Mouse (Mus musculus): ENCODE measurements around the gene Senp3. TPM values are rescaled to one million over a fixed set of nuclear protein-coding genes. Genes with fewer than 3 reads are reported as not detected.
"Not testable (repeated sequence)": the region's sequence is repeated elsewhere in the genome, so short reads cannot be mapped to it uniquely, and the experiment has no call there.

Senp3 gene
- total RNA-seq, 4 experiments from 2014 or later: 27.2 to 40.0 (median 28.7) TPM

- no peak for DNase-seq (ENCODE audit: low spot score)
These were observed 22.7 kb upstream of the Senp3 start for GRCm38 (mm10) chr11:69704613-69705010.

DNA sequence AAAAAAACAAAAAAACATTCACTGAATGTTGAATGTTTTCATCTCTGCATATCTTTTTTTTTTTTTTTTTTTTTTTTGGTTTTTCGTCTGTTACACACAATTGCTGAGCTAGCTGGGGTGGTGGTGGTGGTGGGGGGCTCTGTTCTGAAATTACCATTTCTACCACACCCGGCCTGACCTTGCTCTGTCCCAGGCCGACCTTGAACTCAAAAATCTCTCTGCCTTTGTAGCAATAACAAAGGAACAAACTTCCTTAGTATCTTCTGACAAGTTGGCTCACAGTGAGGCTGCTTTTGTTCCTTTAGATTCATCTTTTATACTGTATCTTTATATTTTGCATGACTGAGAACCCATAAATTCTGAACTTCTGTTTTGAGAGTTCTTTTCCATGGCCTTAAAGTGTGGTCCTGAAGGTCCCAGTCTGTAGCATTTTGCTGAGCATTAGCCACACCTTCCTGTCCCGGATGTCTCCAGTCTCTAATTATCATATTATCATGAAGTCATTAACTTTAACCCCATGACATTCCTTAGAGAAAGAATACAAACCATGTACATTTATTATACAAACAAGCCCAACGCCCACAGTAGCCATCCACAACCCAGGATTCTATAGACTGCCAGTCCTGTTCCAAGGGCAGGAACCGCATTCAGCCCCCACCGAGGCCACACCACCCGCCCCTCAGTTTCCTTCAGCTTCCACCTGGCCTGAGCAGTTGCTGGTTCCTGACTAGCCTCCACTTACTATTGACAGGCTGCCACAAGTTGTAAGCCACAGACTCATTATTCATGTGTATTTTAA is 22.1 kb upstream of the Senp3 start:
- no peak for DNase-seq (ENCODE audit: low spot score)

GRCm38 (mm10) chr11:69703381-69703780 is 21.5 kb upstream of the Senp3 start:
- DNase-seq (ENCODE audit: low spot score): not testable (repeated sequence)

DNA sequence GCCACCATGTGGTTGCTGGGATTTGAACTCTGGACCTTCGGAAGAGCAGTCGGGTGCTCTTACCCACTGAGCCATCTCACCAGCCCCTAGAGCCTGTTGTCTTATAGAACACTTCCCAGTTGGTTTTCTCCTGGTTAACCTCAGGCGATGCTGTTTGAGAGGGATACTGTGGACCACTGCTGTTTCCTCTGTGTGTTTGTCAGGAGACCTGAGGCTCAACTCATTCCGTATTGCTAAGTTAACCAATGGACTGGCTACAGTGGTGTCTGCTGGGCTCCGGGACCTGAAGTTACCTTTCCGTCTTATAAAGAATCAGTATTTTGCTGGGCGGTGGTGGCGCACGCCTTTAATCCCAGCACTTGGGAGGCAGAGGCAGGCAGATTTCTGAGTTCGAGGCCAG is 21.0 kb upstream of the Senp3 start:
- not testable (repeated sequence) for DNase-seq (ENCODE audit: low spot score)

GRCm38 (mm10) chr11:69699595-69699994 is 17.7 kb upstream of the Senp3 start:
- no peak for DNase-seq (ENCODE audit: low spot score)

DNA sequence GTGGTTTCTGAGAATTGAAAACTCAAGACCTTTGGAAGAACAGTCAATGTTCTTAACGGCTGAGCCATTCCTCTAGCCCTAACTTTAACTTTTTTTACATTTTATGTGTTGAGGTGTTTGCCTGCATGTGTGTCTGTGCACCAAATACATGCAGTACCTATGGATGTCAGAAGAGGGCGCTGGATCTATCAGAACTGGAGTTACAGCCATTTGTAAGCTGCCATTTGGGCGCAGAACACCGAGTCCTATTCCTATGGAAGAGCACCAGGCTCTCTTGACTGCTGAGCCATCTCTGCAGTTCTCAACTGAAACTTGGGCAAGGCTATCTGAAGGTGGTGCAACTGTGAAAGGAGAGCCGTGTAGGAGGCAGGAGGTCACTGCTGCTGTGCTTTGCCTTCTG is 16.7 kb upstream of the Senp3 start:
- DNase-seq (ENCODE audit: low spot score): no peak

DNA sequence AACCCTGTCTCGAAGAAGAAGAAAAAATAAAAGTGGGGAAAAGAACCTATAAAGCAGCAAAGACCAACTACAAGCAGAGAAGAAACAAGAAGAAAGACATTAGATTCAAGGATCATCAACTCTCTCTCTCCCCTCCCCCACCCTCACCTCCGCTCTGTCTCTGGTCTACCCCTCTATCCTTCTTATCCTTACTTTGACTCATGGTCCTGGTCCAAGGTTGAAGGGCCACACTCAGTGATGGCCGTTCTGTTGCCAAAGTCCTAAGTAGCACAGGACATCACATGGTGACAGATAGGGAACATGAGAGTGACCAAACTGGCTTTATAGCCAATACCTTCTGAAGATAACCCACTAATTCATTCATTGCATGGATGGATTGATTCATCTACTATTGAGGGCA is 15.5 kb upstream of the Senp3 start:
- DNase-seq (ENCODE audit: low spot score): no peak

GRCm38 (mm10) chr11:69695361-69696181 is 13.7 kb upstream of the Senp3 start, which contains the start of the genes Tnfsf12 and Tnfsfm13:
Gene Tnfsf12 (minus strand): TSS chr11:69695849.
Gene Tnfsfm13 (minus strand): TSS chr11:69696098.
- DNase-seq (ENCODE audit: low spot score): peak; percentile 80

DNA sequence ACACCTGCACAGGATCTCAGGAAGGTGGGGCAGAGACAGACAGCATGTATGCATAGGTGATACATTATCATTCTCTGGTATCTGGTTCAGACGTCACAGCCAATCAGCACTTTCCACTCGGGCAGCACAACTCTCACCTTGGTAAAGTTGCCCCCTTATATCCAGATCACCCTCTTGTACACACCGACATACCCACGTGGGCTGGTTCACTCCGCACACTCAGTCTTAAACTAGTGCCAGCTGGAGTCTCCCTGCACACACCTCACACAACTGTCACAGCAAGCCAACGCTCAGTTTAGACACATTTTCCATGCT is 13.1 kb upstream of the Senp3 start:
- DNase-seq (ENCODE audit: low spot score): no peak

DNA sequence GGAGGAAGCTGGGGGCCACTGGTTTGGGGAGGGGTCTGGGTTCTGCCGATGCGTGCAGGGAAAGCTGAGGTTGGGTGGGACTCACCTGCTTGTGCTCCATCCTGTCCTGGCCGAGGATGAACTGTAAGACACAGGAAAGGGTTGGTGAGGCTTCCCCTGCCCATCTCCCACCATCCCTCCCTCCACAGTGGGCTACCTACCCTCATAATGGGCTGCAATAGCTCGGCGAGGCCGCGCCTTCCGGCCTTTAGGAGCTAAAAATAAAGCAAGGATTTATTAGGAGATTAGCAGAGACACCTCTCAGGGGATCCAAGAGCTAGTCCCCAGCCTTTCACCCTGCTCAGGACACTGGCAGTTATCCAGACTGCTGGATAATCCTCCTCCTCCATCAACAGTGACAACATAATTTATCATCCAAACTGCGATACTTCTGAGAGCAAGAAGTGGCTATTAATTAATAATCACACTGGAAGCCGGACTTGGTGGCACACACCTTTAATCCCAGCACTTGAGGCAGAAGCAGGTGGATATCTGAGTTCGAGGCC is 11.6 kb upstream of the Senp3 start:
- DNase-seq (ENCODE audit: low spot score): no peak

- no peak for DNase-seq (ENCODE audit: low spot score)
These were observed 11.0 kb upstream of the Senp3 start for GRCm38 (mm10) chr11:69692863-69693262.

DNA sequence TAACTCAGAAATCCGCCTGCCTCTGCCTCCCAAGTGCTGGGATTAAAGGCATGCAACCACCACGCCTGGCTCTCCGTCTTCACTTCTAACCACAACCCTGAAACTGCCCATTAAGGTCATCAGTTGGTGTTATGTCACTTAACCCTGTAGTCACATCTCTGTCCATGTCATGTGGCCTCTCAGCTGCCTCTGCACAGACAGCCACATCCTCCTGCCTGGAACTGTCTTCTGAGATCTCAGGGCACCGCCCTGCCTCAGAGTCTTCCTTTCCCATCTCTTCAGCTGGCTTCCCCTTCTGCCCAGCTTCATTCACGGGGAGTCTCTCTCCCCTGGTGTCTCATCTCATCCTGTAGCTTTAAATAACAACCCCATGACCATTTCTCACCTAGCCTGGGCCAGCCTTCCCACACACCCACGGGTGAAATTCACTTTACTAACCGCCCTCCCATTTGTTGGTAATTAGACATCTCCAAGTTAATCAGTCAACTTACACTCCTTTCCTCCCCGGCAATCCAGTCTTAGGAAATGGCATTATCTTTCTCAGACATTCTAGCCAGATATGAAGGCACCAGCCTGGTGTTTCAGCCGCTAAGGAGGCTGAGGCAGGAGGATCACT is 10.4 kb upstream of the Senp3 start:
- DNase-seq (ENCODE audit: low spot score): no peak

DNA sequence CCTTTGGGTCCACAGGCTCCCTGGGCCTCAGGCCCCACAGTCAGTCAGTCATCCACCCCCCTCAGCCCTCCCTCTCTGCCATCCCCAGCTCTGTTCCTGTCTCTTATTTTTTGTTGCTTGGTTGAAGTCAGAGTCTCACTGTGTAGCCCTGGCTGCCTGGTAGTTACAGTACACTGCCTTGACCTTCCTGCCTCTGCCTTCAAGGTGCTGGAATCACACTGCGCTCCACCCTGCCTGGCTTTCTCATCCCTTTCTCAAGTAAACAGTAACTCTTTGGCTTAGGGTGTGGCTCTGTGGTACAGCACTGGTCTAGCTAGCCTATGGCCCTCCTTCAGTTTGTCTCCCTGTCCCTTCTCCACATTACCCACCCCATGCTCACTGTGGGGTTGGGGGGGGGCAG is 8.0 kb upstream of the Senp3 start:
- DNase-seq (ENCODE audit: low spot score): no peak

- no peak for DNase-seq (ENCODE audit: low spot score)
These were observed 5.2 kb upstream of the Senp3 start for GRCm38 (mm10) chr11:69687061-69687460.

DNA sequence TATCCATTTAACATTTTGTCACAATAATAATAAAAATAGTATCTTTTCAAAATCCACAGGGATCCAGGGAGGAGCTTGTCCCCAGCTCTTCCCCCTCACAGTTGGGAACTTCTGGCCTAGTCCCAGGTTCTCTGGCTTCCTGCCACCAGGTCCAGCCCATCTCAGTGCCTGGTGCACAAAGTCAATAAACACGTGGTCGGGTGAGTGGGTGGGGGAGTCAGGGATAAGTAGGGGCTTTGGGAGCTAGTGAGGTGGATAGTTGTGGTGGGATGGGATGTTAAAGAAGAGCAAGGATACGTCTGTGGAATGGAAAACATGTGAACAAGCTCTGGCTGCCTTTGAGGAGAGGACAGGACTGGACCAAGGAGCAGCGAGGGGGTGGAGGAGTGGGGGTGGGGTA is 4.5 kb upstream of the Senp3 start:
- DNase-seq (ENCODE audit: low spot score): peak; percentile 86

DNA sequence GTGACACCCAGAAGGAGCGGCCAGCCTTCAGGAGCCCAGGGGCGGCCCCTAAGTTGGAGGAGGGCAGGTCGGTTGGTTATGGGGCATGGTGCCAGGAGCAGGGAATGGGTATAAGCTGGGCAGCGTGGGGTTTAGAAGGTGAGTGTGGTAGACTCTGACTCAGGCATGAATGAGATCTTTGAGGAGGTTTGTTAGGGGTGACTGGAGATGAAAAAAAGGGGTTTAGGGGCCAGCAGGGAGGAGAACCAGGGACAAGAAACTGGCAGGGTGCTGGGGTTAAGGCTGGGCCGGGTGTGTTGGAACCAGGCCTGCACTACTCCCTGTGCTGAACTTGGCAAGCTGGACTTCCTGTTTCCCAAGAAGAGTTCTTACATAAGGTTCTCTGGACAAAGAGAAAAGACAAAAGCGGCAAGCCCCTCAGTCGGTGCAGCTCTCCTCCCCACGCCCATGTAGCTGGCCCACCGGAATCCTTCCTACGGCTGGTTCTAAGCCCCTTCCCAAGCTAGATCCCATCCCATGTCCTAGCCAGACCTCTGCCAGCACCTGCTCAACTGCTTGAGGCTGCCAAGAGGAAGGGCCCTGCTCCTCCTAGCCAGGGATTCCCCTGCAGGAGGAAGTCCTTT is 3.8 kb upstream of the Senp3 start, which contains the start of gene Tnfsf13:
TSS of gene Tnfsf13 (minus strand) at position 259 of the 623 bp plus-strand sequence.
- peak; percentile 93 for DNase-seq (ENCODE audit: low spot score)

DNA sequence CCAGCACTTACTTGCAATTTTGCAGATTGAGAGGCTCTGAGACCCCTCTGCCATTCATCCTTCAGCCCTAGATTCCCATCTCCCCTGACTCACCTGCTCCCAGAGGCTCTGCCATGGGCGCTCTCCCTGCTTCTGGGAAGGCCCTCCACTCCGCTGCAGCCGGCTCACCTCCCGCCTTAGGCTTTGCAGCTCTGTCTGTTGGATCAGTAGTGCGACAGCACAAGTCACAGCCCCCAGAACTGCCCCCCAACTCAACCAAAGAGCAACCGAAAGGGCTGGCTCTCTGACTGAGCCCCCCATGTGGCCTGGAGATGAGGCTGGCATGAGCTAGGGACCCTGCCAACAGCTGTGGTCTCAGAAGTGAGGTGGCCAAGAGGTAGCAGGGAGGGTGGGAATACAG is 3.1 kb upstream of the Senp3 start:
- no peak for DNase-seq (ENCODE audit: low spot score)

GRCm38 (mm10) chr11:69684128-69684745 is 2.4 kb upstream of the Senp3 start:
- DNase-seq (ENCODE audit: low spot score): no peak

DNA sequence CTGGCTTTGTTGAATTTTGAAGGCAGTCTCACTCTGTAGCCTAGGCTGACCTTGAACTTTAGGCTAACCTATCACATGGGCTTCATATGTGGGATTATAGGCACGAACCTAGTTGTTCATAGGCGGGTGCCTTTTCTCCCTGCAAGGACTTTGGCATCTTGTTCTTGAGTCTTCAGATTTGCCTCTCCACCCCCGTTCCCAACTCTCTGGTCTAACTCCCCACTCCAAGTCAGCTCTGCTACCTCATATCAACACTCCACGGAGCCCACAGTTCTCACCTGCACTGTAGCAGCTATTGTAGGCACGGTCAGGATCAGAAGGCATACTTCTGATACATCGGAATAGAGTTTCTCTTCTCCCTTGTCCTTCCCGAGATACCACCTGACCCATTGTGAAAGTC is 1.7 kb upstream of the Senp3 start:
- DNase-seq (ENCODE audit: low spot score): no peak

DNA sequence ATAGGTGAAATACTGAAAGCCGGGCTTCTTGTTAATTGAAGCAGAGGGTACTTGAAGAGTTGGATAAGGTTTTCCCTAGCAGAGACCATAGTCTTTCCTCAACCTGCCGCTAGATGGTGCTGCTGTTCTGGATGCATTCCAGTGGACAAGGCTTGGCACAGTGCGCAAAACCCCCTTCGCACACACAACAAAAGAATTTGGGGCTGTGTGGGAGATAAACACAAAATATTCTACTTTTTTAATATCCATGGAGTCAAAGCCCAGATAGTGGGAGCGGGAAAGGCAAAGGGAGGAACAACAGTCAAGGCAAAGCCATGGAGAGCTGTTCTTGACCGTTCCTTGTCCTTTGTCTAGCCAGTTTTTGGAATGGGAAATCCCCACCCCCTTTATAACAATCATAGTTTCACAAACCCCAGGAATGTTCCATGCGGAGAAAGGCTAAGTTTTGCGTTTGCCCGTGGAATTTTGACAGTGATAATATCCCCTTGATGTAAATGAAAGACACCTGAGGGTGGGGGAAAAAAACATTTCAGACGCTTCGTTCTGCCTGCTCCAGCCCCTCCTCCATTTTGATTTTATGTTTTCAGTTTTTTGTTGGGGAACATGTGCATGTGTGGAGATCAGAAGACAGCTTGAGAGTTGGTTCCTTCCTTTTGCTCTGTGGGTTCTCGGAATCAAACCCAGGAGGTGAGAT is 1.1 kb upstream of the Senp3 start:
- DNase-seq (ENCODE audit: low spot score): peak; percentile 93
